Mouse (Mus musculus): ENCODE results near the gene Wfdc13.

DNA sequence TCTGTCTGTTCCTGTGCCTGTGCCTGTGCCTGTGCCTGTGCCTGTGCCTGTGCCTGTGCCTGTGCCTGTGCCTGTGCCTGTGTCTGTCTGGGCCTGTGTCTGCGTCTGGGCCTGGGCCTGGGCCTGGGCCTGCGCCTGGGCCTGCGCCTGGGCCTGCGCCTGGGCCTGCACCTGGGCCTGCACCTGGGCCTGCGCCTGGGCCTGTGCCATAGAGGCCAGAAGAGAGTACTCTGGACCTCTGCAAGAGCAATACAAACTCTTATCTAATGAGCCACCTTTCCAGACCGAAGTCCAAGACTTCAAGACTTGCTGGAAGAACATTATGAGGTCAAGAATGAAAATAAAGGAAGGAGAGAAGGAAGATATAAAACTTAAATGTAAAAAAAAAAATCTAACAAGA is 20.4 kb downstream of the Wfdc13 start:
- TF ChIP-seq EP300 (IDR thresholded peaks at IDR 0.05; ENCODE audit: insufficient read depth, low read depth, low read length): no peak
- TF ChIP-seq POLR2A (IDR thresholded peaks at IDR 0.05; ENCODE audit: insufficient read depth, low read length): no peak

All from ES-Bruce4 (cell line).